Mouse (Mus musculus) left cerebral cortex, postnatal 4 days (tissue): ENCODE data around the gene Cry2. TPM values are rescaled to one million over a fixed set of nuclear protein-coding genes. Genes with fewer than 3 reads are reported as not detected.
A peak's percentile ranks its signal among the peaks of the same experiment; 100 is the strongest.
"Not testable (repeated sequence)": the region's sequence is repeated elsewhere in the genome, so short reads cannot be mapped to it uniquely, and the experiment has no call there.

Source experiments
- DNase-seq: peaks from one replicate; pipeline ENCODE4 v3.0.0-alpha.2; 2022
- intact Hi-C: fragments of 180-260 bp; cut with DNase I; formaldehyde crosslinking; loops from one replicate; pipeline ENCODE4 v1.15.1; 2025
- total RNA-seq, 2 experiments: library from RNA; stranded (reverse); gene quantifications; 2 replicates each; pipeline ENCODE4 v1.2.3; 2021

Gene Cry2
- total RNA-seq = 10 to 100 TPM; 74.6 to 75.8 TPM

GRCm38 (mm10) chr2:92433578-92434374, at the start of gene Cry2:
Gene Cry2, minus strand, starts transcription at chr2:92434043.
- intact Hi-C loops = no loop called here
- peak; percentile 100 for DNase-seq

DNA sequence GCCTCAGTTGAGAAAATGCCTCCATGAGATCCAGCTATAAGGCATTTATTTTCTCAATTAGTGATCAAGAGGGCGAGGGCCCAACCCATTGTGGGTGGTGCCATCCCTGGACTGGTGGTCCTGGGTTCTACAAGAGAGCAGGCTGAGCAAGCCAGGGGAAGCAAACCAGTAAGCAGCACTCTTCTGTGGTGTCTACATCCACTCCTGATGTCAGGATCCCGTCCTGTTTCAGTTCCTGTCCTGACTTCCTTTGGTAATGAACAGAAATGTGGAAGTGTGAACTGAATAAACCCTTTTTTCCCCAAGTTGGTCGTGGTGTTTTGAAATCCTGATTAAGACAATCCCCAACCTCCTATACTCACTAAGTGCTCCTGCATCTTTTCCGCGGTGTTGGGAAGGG, 49.7 kb upstream of the Cry2 start:
- intact Hi-C loops = loop anchor here (10.0 kb wide), 1 partner anchor 211 kb away; no protein-coding TSS in a partner anchor
- DNase-seq = no peak

DNA sequence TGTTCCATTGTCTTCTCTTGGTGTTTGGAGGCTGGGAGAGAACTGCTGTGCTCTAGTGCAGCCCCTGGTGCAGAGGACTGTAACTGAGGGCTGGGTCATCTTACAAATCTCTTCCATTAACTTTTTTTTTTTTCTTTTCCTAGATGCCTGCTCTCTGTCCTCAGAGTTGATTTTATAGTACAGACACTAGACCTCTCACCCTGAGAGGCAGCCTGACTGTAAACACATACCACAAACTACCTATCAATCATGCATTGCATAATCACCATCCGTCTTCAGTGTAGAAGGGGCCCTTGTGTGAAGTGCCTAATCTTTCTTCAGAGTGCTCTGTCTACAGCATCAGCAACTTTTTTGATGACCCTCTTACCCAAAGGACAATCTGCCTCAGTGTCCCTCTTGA, 48.7 kb upstream of the Cry2 start:
- intact Hi-C loops = loop anchor here (10.0 kb wide), 1 partner anchor 212 kb away; no protein-coding TSS in a partner anchor
- DNase-seq = no peak

DNA sequence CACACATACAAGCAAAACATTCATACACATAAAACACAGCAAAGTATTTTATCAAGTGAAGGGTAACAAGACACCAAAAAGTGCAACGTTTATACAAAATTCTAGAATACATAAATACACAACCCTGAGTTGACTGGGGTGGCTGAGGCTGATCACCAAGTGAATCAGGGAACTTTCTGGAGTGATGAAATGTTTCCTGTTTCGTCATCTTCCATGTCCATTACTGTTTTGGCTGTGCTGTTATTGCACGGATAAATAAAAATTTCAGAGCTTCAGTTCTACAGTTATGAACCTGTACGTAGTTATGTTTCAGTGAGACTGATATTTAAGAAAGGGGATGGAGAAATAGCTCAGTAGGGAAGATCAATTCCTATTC, 44.5 kb upstream of the Cry2 start:
- intact Hi-C loops = no loop called here

GRCm38 (mm10) chr2:92477672-92478312, 43.9 kb upstream of the Cry2 start:
- DNase-seq = no peak
- intact Hi-C loops = no loop called here

More for the DNA sequence above, 44.5 kb upstream of the Cry2 start:
- DNase-seq = no peak

GRCm38 (mm10) chr2:92476580-92476979, 42.7 kb upstream of the Cry2 start:
- intact Hi-C loops, DNase-seq: not testable (repeated sequence)

GRCm38 (mm10) chr2:92475711-92476110, 41.9 kb upstream of the Cry2 start:
- no peak for DNase-seq
- intact Hi-C loops = no loop called here

DNA sequence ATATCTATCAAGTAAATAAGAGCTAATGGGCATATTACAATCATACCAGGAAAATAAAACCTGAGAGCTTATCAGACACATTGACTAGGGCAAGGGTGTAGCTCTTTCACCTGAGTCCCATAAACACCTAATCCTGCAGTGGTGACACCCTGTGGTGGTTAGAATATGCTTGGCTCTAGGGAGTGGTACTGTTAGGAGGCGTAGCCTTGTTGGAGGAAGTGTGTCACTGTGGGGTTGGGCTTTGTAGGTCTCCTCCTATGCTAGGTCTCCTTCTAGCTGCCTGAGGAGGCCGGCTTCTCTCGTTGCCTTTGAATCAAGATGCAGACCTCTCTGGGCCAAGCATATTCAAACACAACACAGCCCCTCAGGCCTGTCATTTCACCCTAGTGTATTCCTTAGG, 41.1 kb upstream of the Cry2 start:
- intact Hi-C loops = no loop called here
- no peak for DNase-seq

DNA sequence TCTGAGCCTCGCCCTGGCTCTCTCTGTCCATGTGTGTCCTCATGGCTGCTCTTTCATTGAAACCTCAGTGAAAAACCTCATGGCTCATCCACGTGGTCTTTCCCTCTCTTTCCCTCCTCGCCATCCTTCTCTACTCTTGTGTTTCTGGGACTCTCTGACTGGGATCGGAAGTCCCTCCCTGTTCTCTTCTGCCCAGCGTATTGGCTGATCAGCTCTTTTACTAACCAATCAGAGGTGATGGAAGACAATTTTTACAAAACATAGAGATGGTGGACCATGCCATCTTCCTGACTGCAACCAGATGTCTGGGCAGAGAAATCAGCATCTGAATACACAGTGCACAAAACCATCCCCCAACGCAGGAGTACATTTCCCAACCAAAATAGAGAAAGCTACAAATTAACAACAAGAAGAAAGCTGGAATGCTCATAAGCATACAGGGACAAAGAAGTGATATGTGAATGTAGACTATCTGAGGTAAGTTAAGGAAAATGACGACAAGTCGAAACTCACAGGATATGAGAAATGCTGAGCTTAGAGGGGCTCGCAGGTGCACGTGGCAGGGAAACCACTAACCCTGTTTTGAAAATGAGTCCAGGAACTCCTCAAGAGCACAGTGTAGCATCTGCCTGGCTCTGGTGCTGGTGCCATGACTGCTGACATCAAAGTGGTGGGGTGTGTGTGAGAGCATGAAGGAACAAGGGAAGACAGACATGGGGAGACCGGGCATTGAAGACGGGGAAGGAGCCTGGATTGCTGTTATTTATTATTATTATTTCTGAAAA, 38.2 kb upstream of the Cry2 start:
- intact Hi-C loops = no loop called here
- DNase-seq = no peak

GRCm38 (mm10) chr2:92464690-92465089, 30.8 kb upstream of the Cry2 start:
- intact Hi-C loops = no loop called here
- no peak for DNase-seq

DNA sequence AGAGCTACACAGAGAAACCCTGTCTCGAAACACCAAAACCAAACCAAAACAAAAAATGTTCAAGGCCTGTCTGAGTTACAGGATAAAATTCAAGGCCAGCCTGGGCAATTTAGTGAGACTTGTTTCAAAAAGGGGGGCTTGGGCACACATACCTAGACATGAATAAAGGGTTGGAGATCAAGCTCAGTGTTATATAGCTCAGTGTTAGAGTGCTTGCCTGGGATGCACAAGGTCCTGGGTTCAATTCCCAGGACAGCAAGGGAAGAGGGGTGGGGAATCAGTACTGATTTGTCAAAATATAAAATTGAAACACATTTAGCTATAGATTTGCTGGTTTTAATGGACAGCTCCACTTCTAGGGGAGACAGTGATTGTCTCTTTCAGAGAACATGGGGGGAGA, 27.4 kb upstream of the Cry2 start:
- intact Hi-C loops = no loop called here
- DNase-seq = no peak

DNA sequence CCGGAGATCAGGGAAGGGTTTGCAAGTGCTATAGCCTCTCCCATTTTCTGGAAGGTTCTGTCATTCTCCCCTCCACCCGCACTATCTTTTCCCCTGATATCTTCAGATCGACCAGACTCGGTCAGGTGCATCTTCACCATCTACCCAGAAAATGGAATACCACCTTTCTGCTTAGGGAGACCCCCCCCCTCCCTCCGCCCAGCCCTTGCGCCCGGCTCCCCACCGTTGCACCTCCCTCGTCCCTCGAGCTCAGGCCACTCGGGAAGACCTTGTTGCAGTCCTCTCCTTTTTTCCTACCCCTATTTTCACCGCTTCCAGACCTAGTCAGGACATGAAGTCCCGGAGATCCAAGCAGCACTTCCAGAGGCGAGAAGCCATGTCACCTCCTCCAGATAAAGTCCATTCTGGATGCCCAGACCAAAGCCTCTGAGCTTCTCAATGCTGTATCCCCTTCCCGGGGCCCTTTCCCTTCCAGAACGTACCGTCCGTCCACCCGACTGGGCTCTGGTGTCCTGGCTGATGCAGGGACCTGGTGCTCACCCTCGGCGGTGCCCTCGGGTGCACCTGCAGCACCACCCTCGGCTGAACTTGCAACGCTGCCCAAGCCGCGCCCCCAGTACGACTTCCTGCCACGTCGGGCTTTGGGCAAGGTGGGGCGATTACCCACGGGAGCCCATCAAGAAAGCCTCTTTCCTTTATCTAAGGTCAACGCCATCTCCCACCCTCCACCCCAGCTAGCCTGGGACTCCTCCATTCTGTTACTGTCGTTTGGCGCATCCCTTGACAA, 26.3 kb upstream of the Cry2 start, which contains the start of gene Slc35c1:
Gene Slc35c1, minus strand, starts transcription at position 618 of the 787 bp plus-strand sequence.
- DNase-seq = no peak
- intact Hi-C loops = no loop called here

GRCm38 (mm10) chr2:92459141-92459920, 25.5 kb upstream of the Cry2 start:
- peak; percentile 72 for DNase-seq
- intact Hi-C loops = no loop called here

DNA sequence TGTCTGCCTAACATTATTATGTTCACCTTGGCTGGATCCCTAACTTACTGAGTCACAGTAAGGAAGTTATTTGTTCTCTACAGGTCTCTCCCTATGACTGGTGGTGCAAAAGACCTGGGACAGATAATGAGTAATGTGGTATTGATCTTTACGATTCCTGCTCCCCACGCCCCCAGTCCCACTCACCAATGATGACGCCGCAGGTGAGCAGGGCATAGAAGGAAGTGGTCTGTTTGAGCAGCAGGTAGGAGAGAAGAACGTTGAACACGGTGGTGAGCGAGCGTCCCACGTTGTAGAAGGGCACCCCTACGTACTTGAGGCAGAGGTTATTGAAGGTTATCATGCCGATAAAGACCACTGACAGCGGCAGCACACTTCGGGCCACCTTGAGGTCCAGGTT, 24.6 kb upstream of the Cry2 start:
- intact Hi-C loops = no loop called here

GRCm38 (mm10) chr2:92456970-92457530, 23.2 kb upstream of the Cry2 start:
- intact Hi-C loops = no loop called here
- peak; percentile 61 for DNase-seq

More for the DNA sequence above, 24.6 kb upstream of the Cry2 start:
- DNase-seq = no peak

- no peak for DNase-seq
- intact Hi-C loops = no loop called here
These were observed 21.9 kb upstream of the Cry2 start for GRCm38 (mm10) chr2:92455704-92456103.

DNA sequence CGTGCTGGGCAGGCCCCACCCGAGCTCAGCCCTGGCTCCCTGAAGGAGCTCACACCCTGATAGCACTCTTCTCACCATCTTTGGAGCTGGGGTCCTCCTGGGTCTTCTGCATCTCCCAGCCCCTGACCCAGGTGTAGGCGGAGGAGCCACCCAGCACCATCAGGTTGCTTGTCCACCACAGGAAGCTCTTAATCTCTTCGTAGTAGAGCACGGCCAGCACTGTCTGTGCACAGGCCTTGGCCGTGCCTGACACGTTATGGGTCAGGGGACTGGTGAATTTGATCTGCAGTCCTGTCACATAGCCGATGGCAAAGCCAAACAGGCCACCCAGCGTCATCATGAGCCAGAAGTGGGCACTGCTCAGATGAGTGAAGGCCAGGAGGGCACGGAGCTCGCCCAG, 20.3 kb upstream of the Cry2 start:
- DNase-seq = no peak
- intact Hi-C loops = no loop called here

GRCm38 (mm10) chr2:92451126-92451525, 17.3 kb upstream of the Cry2 start:
- no peak for DNase-seq
- intact Hi-C loops = no loop called here

GRCm38 (mm10) chr2:92447121-92447740, 13.4 kb upstream of the Cry2 start:
- intact Hi-C loops = no loop called here
- DNase-seq = no peak
